Mouse (Mus musculus) lung, postnatal 10 days (tissue): ENCODE measurements around the gene Nfic.

Experiments
- DNase-seq: peaks from one replicate; pipeline ENCODE4 v3.0.0; 2021

Gene Nfic

GRCm38 (mm10) chr10:81415549-81416310 is 39.7 kb downstream of the Nfic start:
- peak; percentile 63 for DNase-seq

GRCm38 (mm10) chr10:81415146-81415545 is 40.3 kb downstream of the Nfic start:
- DNase-seq: no peak

- peak; percentile 85 for DNase-seq
These were observed 40.8 kb downstream of the Nfic start for GRCm38 (mm10) chr10:81414682-81415081.

- DNase-seq: peak; percentile 96
These were observed 41.8 kb downstream of the Nfic start for GRCm38 (mm10) chr10:81413310-81414261.

GRCm38 (mm10) chr10:81412586-81413309 is 42.7 kb downstream of the Nfic start:
- peak; percentile 65 for DNase-seq

GRCm38 (mm10) chr10:81411471-81412400 is 43.7 kb downstream of the Nfic start:
- peak; percentile 90 for DNase-seq

- peak; percentile 63 for DNase-seq
These were observed 44.5 kb downstream of the Nfic start for GRCm38 (mm10) chr10:81410981-81411380.

- DNase-seq: no peak
These were observed 45.1 kb downstream of the Nfic start for GRCm38 (mm10) chr10:81410350-81410749.

- no peak for DNase-seq
These were observed 46.1 kb downstream of the Nfic start for GRCm38 (mm10) chr10:81409330-81409729.

GRCm38 (mm10) chr10:81408871-81409291 is 46.6 kb downstream of the Nfic start:
- DNase-seq: peak; percentile 97

- DNase-seq: no peak
These were observed 47.1 kb downstream of the Nfic start for GRCm38 (mm10) chr10:81408424-81408729.

GRCm38 (mm10) chr10:81407539-81408423 is 47.7 kb downstream of the Nfic start:
- peak; percentile 94 for DNase-seq

- peak; percentile 28 for DNase-seq
These were observed 48.7 kb downstream of the Nfic start for GRCm38 (mm10) chr10:81406504-81407440.

- peak; percentile 77 for DNase-seq
These were observed 49.7 kb downstream of the Nfic start for GRCm38 (mm10) chr10:81405588-81406201.

GRCm38 (mm10) chr10:81404720-81405119 is 50.7 kb downstream of the Nfic start:
- DNase-seq: peak; percentile 70

- peak; percentile 40 for DNase-seq
These were observed 51.4 kb downstream of the Nfic start for GRCm38 (mm10) chr10:81404082-81404481.

GRCm38 (mm10) chr10:81403511-81403910 is 51.9 kb downstream of the Nfic start:
- DNase-seq: no peak

- DNase-seq: peak; percentile 16
These were observed 53.1 kb downstream of the Nfic start for GRCm38 (mm10) chr10:81402227-81402765.
